Mouse (Mus musculus) ovary, adult 18-20 months (tissue): ENCODE data around the gene Gna15.

Experiments used
- DNase-seq: peaks from one replicate; pipeline ENCODE4 v3.0.0; 2022; ENCODE audit warnings: low spot score, mixed read lengths

Gna15 gene

DNA sequence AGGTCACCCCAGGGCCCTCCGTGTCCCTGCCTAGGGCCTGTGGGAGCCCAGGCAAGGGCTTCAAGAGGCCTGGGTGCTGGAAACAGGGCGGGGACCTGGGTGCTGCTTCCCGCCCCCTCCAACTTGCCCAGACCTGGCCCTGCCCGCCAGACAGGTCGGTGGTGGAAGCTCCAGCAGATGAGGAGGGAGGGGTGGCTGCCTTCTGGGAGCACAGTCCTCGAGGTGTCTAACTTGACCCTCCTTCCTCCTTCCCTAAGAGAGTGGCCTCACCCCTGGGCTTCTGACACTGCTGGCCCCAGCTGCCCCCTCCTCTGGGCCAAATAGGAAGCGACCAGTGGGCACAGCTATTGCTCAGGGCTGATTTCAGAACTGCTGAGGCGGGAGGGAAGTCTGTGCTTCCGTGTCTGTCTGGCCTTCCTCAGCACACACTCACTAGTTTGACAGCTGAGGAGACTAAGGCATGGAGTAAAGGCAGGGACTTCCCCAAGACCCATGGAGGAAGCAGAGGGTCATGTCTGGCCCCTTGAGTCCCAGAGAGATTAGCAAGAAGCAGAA lies at the start of gene Gna15:
Gene Gna15 (minus strand): TSS at position 175 of the 555 bp plus-strand sequence.
- DNase-seq, result no peak

GRCm38 (mm10) chr10:81572975-81573374 lies 49.0 kb upstream of the Gna15 start:
- peak; percentile 82 for DNase-seq

GRCm38 (mm10) chr10:81572133-81572671 lies 48.2 kb upstream of the Gna15 start:
- peak; percentile 84 for DNase-seq

DNA sequence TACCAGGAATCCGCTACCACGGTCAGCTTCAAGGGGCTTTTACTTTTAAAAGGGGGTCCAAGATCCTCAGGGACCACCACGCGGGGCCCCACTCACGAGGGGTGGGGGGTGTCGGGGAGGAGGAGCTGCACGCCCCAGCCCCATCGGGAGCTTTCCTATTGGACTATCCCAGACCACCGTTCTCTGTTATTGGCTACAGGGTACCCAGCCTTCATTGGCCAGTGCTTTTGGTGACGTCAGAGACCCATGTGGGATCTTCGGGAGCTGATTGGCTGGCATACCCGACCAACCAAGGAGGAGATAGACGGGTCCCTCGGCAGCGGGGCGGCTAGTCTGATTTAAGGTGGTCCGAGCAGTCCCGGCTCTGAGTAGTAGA lies 47.5 kb upstream of the Gna15 start:
- peak; percentile 99 for DNase-seq

- peak; percentile 94 for DNase-seq
Observed at GRCm38 (mm10) chr10:81570831-81571500, 46.9 kb upstream of the Gna15 start.

DNA sequence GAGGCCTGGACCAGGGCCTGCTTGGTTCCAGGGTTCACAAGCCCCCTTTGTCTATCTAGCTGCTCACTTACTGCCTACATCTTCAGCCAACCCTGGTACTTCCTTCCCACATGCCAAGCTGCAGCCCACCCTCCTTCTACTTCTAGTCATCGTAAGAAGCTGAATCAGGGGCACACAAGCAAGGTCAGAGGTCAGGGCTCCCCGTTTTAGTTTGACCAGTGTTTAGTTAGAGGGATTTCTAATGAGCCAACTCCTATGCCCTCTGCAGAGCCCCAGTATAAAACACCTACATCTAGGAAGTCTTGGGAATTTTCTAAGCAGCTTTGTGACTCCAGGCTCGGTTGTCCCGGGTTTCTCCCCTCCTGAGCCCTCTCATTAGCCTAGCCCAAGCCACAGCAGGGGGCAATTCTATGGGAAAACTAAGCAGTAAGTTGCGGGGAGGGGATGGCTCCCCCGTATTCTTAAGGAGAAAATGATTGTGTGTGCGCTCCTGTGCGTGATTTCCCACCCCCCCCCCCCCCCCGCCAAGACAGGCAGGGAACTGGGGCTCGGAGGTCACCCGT lies 46.3 kb upstream of the Gna15 start:
- DNase-seq, result no peak

GRCm38 (mm10) chr10:81569507-81570237 lies 45.6 kb upstream of the Gna15 start:
- DNase-seq, result no peak

GRCm38 (mm10) chr10:81568381-81569191 lies 44.6 kb upstream of the Gna15 start:
- DNase-seq, result peak; percentile 89

DNA sequence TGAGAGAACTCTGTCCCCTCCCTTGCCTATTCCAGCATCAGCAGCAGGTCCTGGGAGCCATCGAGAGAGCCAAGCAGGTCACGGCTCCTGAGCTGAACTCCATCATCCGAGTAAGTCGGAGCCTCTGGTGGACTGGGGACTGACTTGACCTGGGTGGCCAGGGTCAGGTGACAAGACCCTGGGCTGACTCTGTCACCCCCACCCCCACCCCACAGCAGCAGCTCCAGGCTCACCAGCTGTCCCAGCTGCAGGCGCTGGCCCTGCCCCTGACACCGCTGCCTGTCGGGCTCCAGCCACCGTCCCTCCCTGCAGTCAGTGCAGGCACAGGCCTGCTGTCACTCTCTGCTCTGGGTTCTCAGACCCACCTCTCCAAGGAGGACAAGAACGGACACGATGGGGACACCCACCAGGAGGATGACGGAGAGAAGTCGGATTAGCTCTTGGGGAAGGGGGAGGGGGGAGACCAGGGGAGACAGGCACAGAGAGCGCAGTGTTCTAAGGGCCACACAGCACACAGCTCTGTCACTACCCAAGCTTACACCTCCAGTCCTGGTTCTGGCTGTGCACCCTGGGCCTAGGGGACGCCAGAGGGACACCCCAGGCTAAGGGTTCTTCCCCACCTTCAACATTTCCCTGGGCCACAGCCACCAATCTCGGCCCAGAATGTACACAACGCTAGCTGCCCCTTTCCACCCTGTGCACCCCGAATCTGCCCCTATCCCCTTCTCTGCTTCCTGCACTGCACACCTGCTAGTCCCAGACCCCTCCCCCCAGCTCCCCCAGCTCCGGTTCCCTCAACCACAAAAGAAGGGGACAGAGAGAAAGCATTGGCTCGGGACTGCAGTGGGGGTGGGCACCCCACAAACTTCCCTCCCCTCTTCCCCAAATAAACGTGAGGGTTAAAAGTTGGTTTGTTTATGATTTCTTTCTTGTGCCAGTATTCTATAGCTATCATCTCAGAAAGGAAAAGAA lies 41.5 kb upstream of the Gna15 start:
- DNase-seq, result no peak

DNA sequence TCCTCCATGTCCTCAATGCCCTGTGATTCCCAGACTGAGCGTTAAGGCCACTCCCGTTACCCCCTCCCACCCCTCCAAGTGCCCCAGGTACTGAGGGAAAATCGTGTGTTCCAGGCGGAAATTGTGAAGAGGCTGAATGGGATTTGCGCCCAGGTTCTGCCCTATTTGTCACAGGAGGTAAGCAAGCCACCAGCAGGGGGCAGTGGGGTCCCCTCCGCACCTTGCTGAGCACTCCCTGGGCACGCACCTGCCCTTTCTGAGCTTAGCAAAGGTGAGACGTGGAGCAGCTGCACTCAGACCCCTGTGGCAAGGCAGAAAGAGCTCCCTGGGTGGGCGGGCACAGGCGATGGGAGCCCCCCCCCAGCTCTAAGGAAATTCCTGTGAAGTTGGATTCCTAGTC lies 40.7 kb upstream of the Gna15 start:
- DNase-seq, result no peak

DNA sequence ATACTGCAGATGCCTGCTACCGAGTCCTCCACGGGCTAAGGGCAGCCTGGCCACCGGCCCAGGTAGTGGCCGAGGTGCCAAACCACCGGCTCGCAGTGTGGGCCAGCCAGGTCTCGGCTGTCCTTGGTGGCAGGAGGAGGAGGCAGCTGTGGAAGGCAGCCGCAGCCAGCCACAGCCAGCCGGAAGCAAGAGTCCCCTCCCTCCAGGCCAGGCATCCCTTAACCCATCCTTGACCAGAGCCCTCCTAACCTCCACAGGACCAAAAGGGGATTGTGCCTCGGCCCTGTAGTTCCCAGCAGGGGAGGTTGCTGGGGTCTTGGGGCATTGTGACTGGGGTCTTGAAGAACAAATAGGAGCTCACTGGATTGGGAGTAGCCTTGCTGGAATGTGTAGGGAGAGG lies 40.2 kb upstream of the Gna15 start:
- DNase-seq, result no peak

DNA sequence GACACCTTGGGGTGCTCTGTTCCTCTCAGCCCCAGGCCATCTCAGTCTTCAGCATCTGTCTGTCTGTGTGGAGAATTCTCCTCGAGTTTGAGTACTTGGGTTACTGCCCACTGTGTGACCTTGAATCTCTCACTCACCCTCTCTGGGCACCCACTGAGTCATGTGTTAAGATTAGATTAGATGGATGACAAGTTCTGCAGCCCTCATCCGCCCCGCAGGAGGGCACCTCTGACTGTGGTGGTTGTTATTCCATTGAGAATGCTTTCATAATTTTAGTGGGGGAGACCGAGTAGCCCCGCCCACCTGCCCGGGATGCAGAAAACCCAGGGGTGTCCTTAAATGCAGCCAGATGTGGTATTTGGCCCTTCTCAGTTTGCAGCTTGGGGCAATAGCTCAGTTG lies 39.5 kb upstream of the Gna15 start:
- peak; percentile 72 for DNase-seq

DNA sequence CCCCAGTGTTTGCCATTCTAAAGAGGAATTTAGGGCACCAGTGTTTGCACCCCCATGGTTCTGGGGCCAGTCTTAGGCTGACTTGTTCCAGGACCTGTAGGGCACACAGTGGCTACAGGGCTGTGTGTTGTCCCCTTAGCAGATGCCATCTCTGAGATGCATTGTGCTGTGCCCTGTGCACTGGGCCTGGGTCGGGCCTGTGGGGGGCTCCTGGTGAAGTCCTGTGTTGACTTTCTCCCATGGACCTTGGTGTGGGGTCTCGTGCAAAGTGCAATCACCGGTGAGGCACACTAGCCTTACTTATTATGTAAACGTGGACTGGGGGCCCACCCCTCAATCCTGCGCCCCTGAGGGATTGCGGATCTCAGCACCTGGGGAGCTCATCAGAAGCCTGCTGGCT lies 38.4 kb upstream of the Gna15 start:
- no peak for DNase-seq

DNA sequence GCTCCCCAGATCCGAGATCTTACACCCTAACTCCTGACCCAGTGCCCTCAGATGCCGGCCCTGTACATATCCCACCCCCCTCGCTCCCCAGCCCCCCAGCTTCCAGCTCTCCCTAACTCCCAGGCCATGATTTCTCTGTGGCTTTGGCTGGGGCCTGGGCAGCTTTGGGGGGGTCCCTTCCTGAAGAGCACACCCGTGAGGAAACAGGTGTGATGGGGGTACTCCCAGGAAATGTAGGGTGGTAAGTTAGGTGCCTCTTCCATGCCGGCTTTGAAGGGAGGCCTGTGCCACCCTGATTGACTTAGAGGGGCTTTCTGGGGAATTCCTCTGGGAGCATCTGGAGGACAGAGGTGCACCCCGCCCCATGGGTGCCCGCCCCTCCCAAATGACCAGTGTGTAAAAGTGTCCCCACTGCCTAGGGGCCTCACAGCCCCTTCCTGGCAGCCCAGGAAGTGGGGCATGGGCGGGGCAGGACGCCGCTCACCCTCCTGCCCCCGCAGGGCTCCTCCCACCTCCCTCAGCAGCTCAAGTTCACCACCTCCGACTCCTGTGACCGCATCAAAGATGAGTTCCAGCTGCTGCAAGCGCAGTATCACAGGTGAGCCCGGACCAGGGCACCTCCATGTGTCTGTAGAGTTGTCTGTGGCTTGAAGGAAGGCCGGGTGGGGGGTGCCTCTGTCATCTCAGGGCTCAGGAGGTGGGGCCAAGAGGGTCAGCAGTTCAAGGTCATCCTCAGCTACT lies 36.9 kb upstream of the Gna15 start:
- DNase-seq, result no peak

GRCm38 (mm10) chr10:81559627-81560539 lies 35.9 kb upstream of the Gna15 start:
- DNase-seq, result peak; percentile 48

DNA sequence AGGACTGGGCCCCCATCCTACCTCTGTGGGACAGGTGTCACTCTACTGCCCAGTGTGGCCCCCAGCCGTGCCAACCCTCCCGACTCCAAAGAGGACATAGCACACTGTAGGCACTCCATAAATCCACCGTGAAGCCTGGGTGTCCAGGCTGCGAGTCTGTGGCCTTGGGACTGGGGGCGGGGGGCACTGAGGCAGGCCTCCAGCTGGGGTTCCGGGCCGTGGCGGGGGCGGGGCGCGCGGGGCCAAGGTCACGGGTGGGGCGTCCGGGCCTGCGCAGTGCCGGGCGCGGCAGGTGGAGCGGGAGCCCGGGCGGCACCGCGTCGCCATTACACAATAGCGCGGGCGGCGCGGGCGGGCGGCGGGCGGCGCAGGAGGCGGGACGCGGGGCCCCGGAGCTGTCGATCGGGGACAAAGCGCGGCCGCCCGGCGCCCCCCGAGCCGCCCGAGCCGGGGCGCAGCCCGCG lies 35.2 kb upstream of the Gna15 start, which contains the start of gene Aes:
Gene Aes (plus strand): TSS at position 326 of the 464 bp plus-strand sequence.
- peak; percentile 86 for DNase-seq

DNA sequence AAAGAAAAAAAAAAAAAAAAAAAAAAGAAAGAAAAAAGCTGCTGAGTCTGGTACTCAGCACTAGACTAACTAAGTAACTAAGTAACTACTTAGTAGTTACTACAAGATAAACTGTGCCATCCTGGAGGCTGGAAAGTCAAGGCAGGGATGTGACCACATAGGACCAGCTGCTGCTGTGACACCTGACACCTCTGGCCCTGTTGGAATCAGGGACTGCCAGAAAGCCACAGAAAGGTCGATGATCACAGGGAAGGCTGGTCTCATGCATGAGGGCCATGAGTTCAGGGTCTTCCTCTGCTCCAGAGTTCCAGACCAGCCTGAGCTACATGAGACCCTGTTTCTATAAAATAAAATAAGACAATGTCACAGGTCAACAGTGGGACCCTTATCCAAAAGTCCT lies 33.5 kb upstream of the Gna15 start:
- DNase-seq, result no peak

DNA sequence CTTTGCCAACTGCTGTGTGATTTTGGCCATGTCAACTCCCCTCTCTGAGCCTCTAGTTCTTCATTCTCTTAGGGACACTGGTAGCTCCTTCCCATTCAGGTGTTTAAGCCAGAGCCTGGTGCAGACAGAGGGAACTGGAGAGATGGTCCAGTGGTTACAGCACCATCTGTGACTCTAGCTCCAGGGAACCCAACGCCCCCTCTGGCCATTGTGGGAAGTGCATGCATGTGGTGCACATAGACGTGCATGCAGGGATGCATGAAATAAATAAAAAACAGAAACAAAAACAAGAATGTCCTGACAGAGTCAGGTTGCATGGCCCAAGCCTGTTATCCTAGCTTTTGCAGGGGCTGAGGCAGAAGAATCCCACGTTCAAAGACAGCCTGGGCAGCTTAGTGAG lies 32.3 kb upstream of the Gna15 start:
- DNase-seq, result no peak
